Comparison of ENCODE assay signal across 8 mouse cellular contexts in the genomic region with DNA sequence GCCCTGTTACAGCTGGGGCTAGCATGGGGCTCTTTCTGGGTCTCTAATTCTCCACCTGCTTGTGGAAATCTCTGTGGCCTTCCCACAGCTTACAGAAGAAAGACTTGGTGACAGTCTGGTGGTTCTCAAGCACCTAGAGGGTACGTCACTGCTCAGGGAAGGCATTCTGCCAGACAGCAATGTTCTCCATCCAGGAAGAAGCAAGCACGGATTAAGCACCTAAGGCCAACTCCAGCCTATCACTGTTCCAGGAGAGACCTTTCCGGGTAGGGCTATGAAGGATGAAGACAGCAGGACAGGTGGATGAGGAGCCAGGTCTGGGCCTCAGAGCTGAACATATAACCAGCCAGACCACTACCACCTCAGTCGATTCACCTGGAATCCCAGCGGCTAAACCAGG. TPM values are rescaled to one million over a fixed set of nuclear protein-coding genes. Genes with fewer than 3 reads are reported as not detected.
A peak's percentile ranks its signal among the peaks of the same experiment; 100 is the strongest.
DNase-seq lines count a peak whose midpoint lies in the region; ATAC-seq lines count a peak whose summit lies in the region.

No protein-coding gene starts in this region.

- ATAC-seq in heart, embryonic 13.5 days (ENCODE audit: extremely low read depth, insufficient number of reproducible peaks, low FRiP score, low TSS enrichment), result no peak
- no peak for ATAC-seq in hindbrain, embryonic 13.5 days (ENCODE audit: low FRiP score)
- ATAC-seq in activated CD4-positive, CD25-positive, alpha-beta regulatory T cell, adult 4 months, result no peak

- H3K4me1 ChIP-seq in heart, embryonic 13.5 days, result peaks cover 38% of the 10 kb centered on the region
- H3K4me1 ChIP-seq in hindbrain, embryonic 13.5 days (replicated peaks), result peaks cover 67% of the 10 kb centered on the region
- H3K4me1 ChIP-seq in midbrain, embryonic 10.5 days, result peaks cover 48% of the 10 kb centered on the region

- no peak overlapping the region for H3K27ac ChIP-seq in heart, embryonic 13.5 days (replicated peaks)
- no peak overlapping the region for H3K27ac ChIP-seq in hindbrain, embryonic 13.5 days
- H3K27ac ChIP-seq in midbrain, embryonic 10.5 days (replicated peaks), result no peak overlapping the region

- H3K9me3 ChIP-seq in heart, embryonic 13.5 days, result no peaks in the 10 kb centered on the region
- H3K9me3 ChIP-seq in hindbrain, embryonic 13.5 days, result no peaks in the 10 kb centered on the region
- no peaks in the 10 kb centered on the region for H3K9me3 ChIP-seq in midbrain, embryonic 10.5 days (replicated peaks)

- peak overlapping the region; percentile 97 for H3K4me2 ChIP-seq in heart, embryonic 13.5 days
- peak overlapping the region; percentile 92 for H3K4me2 ChIP-seq in hindbrain, embryonic 13.5 days

- 39% methylated on average over 5 of the region's 5 CpGs for WGBS in heart, embryonic 13.5 days
- 54% methylated on average over 5 of the region's 5 CpGs for WGBS in hindbrain, embryonic 13.5 days
- WGBS in midbrain, embryonic 10.5 days, result 40% methylated on average over 5 of the region's 5 CpGs

- H3K4me3 ChIP-seq in heart, embryonic 13.5 days, result peak overlapping the region; percentile 78
- peak overlapping the region; percentile 72 for H3K4me3 ChIP-seq in hindbrain, embryonic 13.5 days
- H3K4me3 ChIP-seq in midbrain, embryonic 10.5 days, result peak overlapping the region; percentile 74

- no peaks in the 10 kb centered on the region for H3K27me3 ChIP-seq in heart, embryonic 13.5 days (replicated peaks)
- peaks cover 5% of the 10 kb centered on the region; the same call in 1 of the 2 replicates for H3K27me3 ChIP-seq in hindbrain, embryonic 13.5 days
- peaks cover 18% of the 10 kb centered on the region for H3K27me3 ChIP-seq in midbrain, embryonic 10.5 days (ENCODE audit: low read depth, poor library complexity, severe bottlenecking)

- no peak for DNase-seq in heart, adult 11 months
- DNase-seq in cerebellum, adult 9-10 months, result peak; percentile 73
- DNase-seq in midbrain, embryonic 10.5 days (ENCODE audit: low spot score), result no peak
- DNase-seq in thymus, postnatal 14 days, result no peak
- DNase-seq in thymus, postnatal 4 days, result no peak

- H3K36me3 ChIP-seq in heart, embryonic 13.5 days, result peaks cover 10% of the 10 kb centered on the region
- H3K36me3 ChIP-seq in hindbrain, embryonic 13.5 days, result no peaks in the 10 kb centered on the region; the same call in 1 of the 2 replicates
- H3K36me3 ChIP-seq in midbrain, embryonic 10.5 days, result peaks cover 47% of the 10 kb centered on the region

- peak overlapping the region; percentile 85 for H3K9ac ChIP-seq in heart, embryonic 13.5 days
- H3K9ac ChIP-seq in hindbrain, embryonic 13.5 days, result peak overlapping the region; percentile 88

RNA-seq across cellular contexts. Expression of a gene that starts 0.9 kb away (rescaled TPM):
- 3.3 and 3.4 TPM in 2 replicates for polyA plus RNA-seq in heart, embryonic 13.5 days (2015; fragmentation: Nextera tagmentation; extraction: Ambion mirVana)
- polyA plus RNA-seq in hindbrain, embryonic 13.5 days (2015; fragmentation: Nextera tagmentation; extraction: Ambion mirVana), result 17.8 and 19.2 TPM in 2 replicates
- 12.4 TPM in 2 replicates for polyA plus RNA-seq in midbrain, embryonic 10.5 days (2016; fragmentation: Nextera tagmentation; extraction: Ambion mirVana)
- 1 to 10 TPM; 2.2 to 4.4 TPM for polyA plus RNA-seq in activated CD4-positive, CD25-positive, alpha-beta regulatory T cell, adult 4 months (2017; shearing (Covaris generic))

RNA-seq across cellular contexts. Expression of a gene that starts 1.1 kb away (rescaled TPM):
- polyA plus RNA-seq in heart, embryonic 13.5 days (2015; fragmentation: Nextera tagmentation; extraction: Ambion mirVana), result 5.8 and 5.9 TPM in 2 replicates
- 9.8 and 10.8 TPM in 2 replicates for polyA plus RNA-seq in hindbrain, embryonic 13.5 days (2015; fragmentation: Nextera tagmentation; extraction: Ambion mirVana)
- 11.7 and 12.5 TPM in 2 replicates for polyA plus RNA-seq in midbrain, embryonic 10.5 days (2016; fragmentation: Nextera tagmentation; extraction: Ambion mirVana)
- 1 to 10 TPM in 1 of 2 experiments, under 1 TPM in 1; 0.51 to 1.3 TPM for polyA plus RNA-seq in activated CD4-positive, CD25-positive, alpha-beta regulatory T cell, adult 4 months (2017; shearing (Covaris generic))

RNA-seq across cellular contexts. Expression of a gene that starts 42.0 kb away (rescaled TPM):
- polyA plus RNA-seq in heart, embryonic 13.5 days (2015; fragmentation: Nextera tagmentation; extraction: Ambion mirVana), result 9.8 and 11.7 TPM in 2 replicates
- 13.5 and 14.1 TPM in 2 replicates for polyA plus RNA-seq in hindbrain, embryonic 13.5 days (2015; fragmentation: Nextera tagmentation; extraction: Ambion mirVana)
- polyA plus RNA-seq in midbrain, embryonic 10.5 days (2016; fragmentation: Nextera tagmentation; extraction: Ambion mirVana), result 13.0 and 14.4 TPM in 2 replicates
- 10 to 100 TPM; 16.8 to 18.1 TPM for polyA plus RNA-seq in activated CD4-positive, CD25-positive, alpha-beta regulatory T cell, adult 4 months (2017; shearing (Covaris generic))

RNA-seq across cellular contexts. Expression of a gene that starts 58.6 kb away (rescaled TPM):
- 4.2 and 6.3 TPM in 2 replicates for polyA plus RNA-seq in heart, embryonic 13.5 days (2015; fragmentation: Nextera tagmentation; extraction: Ambion mirVana)
- polyA plus RNA-seq in hindbrain, embryonic 13.5 days (2015; fragmentation: Nextera tagmentation; extraction: Ambion mirVana), result 6.6 and 8.5 TPM in 2 replicates
- polyA plus RNA-seq in midbrain, embryonic 10.5 days (2016; fragmentation: Nextera tagmentation; extraction: Ambion mirVana), result 7.3 and 11.2 TPM in 2 replicates
- 1 to 10 TPM; 3.3 to 6.9 TPM for polyA plus RNA-seq in activated CD4-positive, CD25-positive, alpha-beta regulatory T cell, adult 4 months (2017; shearing (Covaris generic))

RNA-seq across cellular contexts. Expression of a gene that starts 59.2 kb away (rescaled TPM):
- polyA plus RNA-seq in heart, embryonic 13.5 days (2015; fragmentation: Nextera tagmentation; extraction: Ambion mirVana), result 58.4 and 59.9 TPM in 2 replicates
- polyA plus RNA-seq in hindbrain, embryonic 13.5 days (2015; fragmentation: Nextera tagmentation; extraction: Ambion mirVana), result 102 and 106 TPM in 2 replicates
- polyA plus RNA-seq in midbrain, embryonic 10.5 days (2016; fragmentation: Nextera tagmentation; extraction: Ambion mirVana), result 151 and 156 TPM in 2 replicates
- 10 to 100 TPM; 54.6 to 59.1 TPM for polyA plus RNA-seq in activated CD4-positive, CD25-positive, alpha-beta regulatory T cell, adult 4 months (2017; shearing (Covaris generic))
